Mouse (Mus musculus) MN1 (cell line): ENCODE results near the gene Cdc42ep1.

ENCODE experiments used
- DNase-seq: peaks from one replicate; pipeline ENCODE4 v3.0.0-alpha.2; 2016; ENCODE audit warnings: low spot score

The Cdc42ep1 gene

DNA sequence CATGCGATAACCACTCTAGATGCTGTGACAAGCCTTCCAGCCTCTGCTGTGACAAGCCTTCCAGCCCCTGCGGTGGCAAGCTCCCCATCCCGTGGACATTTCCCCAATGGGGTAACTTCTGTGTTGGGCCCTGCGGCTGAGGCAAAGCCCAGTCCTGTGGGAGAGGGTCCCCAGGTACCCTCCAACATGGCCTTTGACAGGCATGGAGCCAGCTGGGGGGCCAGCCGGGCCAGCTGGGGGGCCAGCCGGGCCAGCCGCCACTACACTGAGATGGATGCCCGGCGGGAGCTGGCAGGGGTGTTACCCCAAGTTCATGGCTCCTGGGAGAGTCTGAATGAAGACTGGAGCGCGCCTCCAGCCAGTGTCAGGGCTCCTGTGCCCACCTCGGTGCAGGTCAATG is 7.1 kb downstream of the Cdc42ep1 start:
- DNase-seq = no peak

DNA sequence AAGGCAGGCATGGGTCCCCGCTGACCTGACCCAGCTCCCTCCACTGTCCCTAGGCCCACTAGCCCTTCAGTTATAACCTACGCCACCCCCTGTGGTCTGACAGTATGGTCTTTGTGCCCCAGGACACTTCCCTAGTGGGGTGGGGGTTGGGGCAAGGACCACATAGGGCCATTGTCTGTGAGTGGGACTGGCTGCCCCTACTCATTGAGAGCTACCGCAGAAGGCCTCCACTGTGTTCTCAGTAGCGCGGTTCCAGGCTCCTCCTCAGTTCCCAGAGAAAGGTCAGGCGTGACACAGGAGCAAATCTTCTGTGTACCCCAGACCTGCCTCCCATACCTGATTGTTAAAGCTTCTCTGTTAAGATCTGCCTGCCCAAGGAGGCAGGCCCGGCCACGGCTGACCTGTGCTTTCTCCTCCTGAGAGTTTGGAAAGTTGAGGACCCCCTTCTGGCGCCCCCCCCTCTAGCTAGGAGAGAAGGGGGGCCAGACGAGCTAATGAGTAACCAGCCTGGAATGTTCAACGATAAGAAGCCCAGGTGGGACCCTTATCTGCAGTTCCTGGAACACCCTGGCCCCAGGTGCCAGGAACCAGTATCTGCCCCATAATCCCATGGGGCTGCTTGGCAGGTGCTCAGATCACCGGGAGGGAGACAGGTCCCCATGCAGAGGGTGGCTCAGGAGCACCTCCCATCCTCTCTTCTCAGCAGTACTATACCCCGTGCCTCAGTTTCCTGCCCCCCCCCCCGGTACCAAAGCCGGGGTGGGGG is 7.8 kb downstream of the Cdc42ep1 start:
- no peak for DNase-seq

DNA sequence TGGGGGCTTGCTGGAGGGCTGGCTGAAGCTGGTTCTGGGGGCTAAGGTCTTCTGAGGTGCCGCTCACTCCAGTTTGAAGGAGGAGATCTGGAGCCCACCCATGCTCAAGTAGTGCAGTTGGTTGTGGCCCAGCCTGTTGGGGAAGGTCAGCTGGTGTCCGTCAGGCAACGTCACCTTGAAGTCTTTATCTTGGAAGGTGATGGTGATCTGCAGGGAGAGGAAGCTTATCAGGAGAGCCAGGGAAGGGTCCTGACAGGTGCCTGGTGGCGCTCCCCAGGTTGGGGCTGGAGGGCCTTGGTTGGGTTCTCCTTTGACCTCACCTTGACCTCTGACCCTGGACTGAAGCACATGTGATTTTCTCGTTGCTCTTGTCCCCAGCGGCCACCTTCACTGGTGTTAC is 8.5 kb downstream of the Cdc42ep1 start:
- DNase-seq = no peak

DNA sequence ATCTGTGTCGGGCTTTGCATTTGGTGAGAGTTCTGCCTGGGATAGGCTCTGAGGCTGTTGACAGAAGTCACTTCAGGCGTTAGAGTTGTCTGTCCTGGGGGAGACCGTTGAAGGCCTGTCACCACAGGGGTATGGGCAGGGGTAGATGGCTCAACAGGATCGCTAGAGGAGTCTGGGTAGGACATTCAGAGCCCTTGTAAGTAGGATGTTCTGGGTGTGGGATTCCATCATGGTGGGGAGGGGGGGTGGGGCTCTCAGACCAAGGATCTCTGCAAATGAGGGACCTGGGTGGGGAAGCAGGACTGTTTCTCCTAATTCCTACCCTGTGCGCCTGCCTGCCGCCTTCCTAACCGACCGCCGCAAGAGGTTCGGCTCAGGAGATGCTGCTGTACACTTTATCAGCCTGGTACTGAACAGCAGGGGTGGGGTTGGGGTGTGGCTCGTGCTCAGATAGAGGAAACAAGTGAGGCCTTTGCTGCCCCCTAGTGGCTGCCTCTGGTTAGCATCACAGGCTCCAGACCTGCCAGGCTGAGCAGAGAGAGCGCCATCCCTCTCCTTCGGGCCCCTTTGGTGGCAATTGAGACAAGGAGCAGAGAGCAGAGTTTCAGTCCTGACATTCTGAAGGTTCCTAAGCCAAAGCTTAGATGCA is 9.2 kb downstream of the Cdc42ep1 start:
- peak; percentile 95 for DNase-seq

DNA sequence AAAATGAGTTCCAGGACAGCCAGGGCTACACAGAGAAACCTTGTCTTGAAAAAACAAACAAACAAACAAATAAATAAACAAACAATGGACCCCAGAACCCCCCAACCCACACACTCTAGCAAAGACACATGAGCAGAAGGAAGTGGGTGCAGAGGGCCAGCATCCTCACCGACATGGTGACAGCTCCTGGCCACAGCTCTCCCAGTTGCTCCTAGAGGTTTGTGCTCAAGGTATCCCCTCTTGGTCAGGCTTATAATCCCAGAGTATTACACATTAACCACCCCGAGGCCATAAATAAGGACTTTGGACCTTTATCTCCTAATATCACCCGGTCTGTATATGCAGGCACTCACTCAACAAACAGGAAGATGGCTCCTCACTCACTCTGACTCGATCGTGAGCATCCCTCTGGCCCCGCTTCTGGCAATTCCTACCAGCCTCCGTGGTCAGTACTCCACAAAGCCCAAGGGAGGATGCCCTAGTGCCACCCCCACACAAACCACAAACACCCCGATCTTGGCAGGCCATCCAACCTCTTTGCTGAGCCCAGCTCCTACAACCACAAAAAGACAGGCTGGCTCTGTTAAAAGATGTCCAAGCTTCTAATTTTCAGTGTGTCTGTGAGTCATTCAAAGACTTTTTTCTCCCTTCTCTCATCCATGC is 13.0 kb downstream of the Cdc42ep1 start, which contains the start of gene Lgals2:
TSS of gene Lgals2 (minus strand) at position 227 of the 663 bp plus-strand sequence.
- DNase-seq = no peak

DNA sequence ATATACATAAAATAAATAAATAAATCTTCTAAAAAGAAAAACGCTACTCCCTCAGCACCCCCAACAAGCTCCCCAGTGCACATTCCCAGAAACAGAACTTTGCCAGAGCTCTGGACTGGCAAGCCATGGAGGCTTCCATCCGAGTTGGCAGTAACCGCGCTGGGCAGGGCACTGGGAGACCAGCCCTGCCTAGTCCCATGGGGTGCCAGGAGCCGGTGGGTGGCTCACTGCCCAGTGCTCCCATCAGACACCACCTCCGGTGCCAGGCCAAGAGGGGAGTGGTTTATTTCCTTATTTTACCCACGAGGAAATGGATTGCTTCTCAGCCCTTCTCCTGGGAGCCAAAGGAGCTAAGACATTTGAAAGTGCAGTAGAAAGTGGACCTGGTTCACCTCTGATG is 14.6 kb downstream of the Cdc42ep1 start:
- peak; percentile 49 for DNase-seq

DNA sequence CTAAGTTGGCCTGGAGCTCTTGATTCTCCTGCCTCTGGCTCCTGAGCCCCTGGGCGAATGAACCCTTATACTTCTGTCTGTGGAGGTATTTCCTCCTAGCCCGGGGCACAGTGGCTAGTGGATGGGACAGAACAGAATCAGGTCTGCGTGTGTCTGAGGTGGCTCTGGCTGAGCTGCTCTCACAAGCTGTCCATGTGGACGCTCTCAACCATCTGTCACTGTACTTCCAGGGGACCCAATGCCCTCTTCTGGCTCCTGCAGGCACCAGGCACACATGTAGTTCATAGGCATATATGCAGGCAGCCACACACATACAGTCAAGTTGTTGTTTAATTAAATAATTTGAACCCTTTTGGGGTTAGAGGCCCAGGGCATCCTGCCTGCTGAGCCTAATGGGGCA is 16.9 kb downstream of the Cdc42ep1 start:
- DNase-seq = no peak

DNA sequence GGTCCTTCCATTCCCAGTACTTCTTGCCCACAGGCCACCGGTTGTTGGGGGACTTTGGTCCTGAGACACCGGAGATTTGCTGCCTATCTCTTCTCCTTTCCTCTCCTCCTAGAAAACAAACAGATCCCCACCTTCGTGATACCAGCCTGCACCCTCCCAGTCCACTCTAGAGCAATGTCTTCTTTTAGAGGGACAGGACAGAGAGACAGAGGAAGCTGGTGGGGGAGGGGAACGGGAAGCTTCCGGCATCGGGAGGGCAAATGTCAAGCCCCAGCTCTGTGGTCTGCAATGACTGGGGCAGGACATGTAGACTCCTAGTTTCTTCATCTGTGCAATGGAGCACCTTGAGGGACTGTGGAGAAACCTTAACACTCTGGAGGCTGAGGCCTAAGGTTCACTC is 17.3 kb downstream of the Cdc42ep1 start:
- DNase-seq = no peak

DNA sequence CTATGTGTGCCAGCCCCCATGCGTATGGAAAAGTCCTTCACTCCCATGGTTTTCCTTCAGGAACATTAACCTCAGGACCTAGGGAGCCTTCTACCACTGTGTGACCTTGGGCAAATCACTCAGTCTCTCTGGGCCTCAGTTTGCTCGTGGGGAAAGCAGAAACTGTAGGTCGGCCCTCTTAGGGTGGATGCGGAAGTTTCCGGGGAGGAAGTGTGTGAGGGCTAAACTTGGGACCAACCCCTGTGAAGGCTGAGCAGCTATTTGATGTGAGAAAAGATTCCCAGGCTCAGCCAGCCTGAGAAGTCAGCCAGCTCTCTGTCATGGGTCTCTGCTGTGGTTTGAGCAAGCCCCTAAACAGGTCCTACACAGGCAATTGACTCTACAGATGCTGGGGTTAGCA is 19.9 kb downstream of the Cdc42ep1 start:
- DNase-seq = no peak

DNA sequence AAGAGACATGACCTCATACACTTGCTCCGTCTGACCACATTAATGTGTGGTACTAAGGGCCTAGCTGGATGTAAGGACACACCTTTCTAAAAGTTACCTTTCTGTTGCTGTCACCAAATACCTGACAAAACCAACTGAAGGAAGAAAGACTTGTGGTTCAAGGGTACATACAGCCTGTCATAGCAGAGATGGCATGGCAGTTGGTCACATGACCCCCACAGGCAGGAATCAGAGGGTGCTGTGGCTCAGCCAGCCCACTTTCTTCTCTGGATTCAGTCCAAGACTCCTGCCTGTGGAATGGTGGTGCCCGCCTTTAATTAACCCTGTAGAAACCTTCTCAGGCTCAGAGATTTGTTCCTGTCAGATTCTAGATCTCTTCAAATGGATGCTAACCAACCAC is 20.7 kb downstream of the Cdc42ep1 start:
- DNase-seq = peak; percentile 48

DNA sequence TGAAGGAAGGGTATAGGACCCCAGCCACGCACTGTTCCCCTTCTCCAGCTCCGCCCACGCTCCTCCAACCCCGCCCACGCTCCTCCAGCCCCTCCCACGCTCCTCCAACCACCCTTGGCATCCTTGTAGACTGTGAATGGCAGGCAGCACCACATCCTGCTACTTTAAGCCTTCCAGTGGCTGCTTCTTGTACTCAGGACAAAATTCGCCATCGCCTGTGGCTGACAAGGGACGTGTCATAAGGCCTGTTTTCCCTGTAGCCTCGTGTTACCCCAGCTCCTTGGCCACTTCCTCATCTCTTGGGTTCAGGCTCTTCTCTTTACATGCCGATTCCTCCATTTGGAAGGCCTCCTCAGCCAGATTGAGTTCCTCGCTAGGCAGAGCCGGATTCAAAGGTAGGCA is 21.4 kb downstream of the Cdc42ep1 start:
- DNase-seq = no peak

DNA sequence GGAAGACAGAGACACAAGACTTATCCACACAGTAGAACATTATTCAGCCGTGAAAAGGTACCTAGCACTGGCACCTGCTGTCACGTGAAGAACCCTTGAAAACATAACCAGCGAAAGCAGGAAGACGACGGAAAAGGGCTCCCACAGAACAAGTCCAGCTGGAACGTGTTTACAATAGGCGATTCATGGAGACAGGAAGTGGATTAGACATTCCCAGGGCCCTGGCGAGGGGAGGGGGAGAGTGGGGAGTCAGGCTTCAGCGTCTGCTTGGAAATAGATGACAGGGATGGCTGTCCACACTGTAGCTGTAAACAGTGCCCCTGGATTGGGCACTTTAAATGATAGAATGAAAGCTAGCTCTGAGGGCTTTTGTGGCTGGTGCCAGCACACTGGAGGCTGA is 26.0 kb downstream of the Cdc42ep1 start:
- peak; percentile 44 for DNase-seq

DNA sequence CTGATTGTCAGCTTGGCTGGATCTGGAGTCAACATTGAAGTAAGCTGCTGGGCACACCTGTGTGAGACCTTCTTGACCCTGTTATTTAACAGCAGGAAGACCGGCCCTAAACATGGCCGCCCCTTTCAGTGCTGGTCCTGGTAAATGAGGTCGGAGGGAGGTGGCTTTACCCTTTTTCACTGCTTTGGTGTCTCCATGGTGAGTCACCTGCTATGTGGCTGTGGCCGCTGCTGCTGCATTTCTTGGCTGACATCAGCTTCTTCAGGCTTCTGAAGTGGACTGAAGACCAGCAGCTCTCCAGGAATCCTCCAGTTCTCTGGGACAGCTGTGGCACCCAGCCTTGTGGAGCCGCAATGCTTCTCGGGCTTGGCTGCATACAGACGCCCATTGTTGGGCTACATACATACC is 26.4 kb downstream of the Cdc42ep1 start:
- DNase-seq = peak; percentile 74

DNA sequence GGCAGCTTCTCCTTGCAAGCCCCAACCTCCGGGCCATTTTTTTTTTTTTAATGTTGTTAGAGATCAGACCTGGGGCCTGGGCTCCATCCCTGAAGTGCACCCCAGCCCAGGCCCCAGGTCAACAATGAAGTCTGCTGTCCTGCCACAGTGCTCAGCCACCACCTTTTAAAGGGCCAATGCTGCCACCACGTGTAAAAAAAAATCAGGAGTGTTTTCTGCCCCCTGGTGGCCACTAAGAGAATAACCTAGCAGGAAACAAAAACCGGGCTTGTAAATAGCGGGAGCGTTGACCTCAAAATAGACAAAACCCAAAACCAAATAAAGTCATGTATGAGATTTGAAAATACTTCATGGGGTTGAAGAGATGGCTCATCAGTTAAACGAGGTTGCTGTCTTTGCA is 27.4 kb downstream of the Cdc42ep1 start:
- peak; percentile 81 for DNase-seq

DNA sequence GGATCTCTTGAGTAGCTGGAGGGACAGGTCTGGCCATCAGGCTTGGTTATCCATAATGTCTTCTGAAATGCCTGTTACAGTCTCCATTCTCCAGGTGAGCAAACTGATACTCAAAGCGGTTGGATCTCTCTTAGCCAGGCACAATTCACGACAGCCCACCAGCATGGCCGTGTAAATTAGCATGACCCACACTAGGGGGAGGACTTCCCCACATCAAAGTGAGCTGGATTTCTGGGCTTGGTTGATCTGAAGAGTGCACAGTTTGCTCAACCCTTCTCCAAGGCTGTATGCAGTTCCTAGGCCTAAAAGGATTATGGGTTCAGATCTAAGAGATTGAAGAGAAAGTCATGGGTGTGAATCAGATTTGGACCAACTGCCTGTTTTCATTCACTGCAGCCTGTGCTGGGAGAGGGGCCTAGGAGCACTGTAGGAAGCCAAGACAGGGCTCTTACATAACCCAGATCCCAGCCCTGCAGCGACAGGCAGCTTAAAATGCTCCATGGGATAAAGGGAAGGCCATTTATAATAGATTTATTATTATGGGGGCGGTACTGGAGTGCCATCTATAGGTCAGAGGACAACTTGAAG is 29.7 kb downstream of the Cdc42ep1 start:
- peak; percentile 39 for DNase-seq

DNA sequence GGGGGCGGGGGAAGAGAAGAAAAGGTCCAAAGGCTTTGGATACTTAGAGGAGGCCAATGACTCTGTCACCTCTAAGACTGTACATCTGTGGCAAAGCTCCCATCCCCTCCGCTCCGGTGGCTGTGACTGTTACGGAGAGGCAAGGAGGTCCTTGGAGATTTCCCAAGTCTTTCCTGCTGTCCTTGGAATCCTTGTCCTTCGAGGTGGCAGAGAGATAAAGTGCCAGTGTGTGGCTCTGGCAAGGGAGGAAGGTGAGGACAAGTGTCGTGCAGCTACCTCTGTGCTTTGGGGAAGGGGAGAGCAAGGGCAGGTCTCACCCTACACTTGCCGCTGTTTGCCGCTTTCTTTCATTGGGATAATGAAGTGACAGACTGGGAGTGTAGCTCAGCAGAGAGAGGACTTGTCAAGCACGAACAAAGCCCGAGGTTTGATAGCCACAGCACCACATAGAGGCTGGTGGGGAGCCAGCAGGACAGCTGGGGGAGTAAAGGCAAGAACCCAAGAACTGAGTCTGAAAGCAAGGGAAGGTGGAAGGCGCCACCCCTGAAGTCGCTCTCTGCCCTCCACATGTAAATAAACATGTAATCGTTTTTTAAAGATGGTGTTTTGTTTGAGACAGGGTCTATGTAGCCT is 31.5 kb downstream of the Cdc42ep1 start:
- DNase-seq = no peak

DNA sequence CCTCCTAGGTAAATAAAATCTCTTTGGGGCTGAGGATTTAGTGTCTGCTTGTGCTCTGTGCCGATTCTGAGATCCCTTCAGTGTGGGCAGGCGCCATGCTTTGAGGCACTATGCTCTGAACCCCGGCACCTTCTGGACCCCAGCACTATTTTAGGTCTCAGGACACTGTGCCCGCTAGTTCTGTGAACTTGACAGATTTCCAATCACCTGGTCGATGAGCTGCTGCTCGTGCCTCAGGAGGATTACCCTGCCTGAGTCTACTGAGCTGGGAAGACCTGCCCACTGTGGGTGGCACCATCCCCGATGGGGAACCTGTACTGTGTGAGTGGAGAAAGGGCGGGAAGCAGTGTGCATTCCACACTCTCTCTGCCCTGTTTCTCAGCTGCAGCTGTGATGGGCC is 32.6 kb downstream of the Cdc42ep1 start:
- no peak for DNase-seq

DNA sequence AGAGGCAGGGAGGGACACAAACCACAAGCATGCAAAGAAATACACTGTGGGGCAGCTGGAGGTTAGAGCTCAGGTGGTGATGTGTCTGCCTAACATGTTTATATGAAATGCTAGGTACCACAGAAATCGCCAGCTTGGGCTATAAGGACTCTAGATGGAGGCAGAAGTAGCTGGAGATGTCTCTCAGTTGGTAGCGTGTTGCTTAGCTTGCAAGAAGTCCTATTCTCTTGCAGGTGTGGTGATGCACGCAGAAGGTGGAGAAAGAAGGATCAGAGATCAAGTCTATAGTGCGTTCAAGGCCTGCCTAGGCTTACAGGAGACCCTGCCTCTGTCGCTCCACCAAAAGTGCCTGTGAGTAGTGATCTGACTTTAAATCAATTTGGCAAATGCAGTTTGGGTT is 33.1 kb downstream of the Cdc42ep1 start:
- no peak for DNase-seq

DNA sequence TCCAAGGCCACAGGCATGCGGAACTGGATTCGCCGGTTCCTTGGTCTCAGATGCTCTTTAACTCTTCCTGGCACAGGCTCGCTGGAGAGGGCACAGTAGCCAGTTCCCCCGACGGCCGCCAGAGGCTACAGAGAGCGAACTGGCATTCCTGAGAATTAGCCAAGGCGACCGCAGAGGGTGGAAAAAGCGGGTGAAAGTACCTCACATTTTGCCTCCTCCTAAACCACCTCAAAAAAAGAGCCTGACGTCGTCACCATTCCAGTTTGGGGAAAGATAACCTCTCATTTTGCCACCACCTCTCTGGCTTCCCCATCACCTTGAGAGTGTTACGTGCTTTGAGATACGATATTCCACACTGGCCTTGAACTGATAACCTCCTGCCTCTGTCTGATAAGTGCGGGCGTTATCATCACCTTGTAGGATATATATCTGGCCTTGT is 33.9 kb downstream of the Cdc42ep1 start:
- DNase-seq = peak; percentile 91

DNA sequence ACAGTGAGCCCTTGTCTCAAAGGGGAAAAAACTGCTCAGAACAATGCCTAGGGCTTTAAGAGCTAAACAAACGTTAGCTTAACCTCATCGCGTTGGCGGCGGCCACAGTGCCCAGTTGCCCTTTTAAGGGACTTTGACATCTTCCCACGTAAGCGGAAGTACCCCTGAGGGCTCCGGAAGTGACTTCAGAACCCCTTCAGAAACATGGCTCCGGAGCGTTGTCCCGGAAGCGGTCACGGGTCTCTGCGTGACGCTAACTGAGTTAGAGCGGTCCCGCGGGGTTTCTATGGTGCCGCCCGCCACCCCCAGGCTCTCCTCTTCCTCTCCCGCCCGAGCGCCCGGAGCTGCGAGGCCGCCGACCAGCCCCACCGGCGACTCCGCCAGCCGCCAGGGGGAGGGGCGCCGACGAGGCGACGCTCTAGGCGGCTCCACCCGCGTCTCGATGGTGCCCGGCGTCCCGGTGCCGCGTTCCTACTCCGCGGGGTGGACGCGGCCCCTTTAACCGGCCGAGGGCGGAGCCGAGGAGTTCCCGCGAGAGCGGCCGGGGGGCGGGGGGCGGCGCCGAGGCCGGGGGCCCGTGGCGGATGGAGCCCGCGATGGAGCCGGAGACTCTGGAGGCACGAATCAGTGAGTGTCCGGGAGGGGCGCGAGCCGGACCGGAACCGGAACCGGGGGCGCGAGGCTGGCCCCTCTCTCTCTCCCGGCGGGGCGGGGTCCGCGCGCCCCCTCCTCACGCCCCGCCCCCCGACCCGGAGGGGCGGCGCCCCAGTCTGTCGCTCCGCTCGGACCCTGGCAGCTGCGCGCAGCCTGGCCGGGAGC is 34.8 kb downstream of the Cdc42ep1 start, which contains the start of gene Gga1:
TSS of gene Gga1 (plus strand) at position 200 of the 819 bp plus-strand sequence.
- DNase-seq = peak; percentile 99

DNA sequence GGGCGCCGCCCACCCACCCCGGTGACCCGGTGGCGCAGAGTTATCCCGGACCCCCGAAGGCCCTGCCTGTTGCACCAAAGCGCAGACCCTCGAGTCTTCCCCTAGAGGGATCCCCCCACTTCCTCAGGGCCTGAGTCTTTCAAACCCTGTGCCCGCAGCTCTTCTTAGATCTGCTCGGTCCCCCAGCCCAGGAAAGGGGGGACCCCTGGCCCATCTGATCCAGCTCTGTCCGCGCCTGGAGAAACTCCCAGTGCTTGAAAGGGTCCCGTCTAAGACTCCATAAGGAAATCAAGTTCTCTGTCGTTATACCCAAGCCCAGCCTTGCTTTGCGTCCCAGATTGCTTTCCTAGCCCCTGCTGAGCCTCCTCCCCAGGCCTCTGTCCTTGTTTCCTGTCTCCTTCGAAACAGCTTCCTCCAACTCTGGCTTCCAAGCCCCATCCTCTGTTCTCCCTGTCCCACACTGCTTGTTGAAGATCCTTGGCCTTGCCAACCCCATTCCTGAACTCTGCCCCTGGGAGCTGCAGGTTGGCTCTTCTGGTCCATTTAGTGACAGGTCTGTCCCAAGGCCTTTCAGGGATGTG is 35.5 kb downstream of the Cdc42ep1 start:
- peak; percentile 62 for DNase-seq
